Mouse (Mus musculus) urinary bladder, postnatal 4 days (tissue): ENCODE results near the gene Gm17545.

Source experiments
- DNase-seq, 2 experiments: peaks; one replicate each; pipeline ENCODE4 v3.0.0; 2021 to 2022; ENCODE audit warnings: low spot score in 2 of 2

The Gm17545 gene

DNA sequence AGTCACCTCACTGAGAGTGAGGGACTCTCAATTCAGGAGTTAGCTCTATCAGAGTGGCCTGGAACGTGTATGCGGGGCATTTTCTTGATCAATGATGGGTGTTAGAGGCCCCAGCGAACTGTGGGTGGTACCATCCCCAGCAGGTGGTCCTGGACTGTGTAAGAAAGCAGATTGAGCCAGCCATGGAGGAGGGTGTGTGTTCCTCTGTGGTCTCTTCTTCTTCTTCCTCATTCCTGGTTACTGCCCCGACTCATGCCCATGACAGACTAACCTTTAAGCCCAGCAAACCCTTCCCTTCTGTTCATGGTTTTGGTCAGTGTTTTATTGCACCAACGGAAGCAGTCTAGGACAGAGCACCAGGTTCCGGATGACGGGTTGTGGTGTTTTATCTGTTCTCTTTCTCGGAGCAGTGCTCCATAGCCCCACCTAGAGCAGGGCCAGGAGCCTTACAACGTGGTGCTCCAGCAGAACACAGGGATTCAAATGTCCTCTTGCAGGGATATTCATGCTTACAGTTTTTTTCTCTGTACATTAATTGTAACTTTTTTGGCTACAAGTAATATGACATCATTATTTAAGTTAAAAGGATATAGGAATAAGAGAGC lies 40.2 kb downstream of the Gm17545 start:
- no peak for DNase-seq

DNA sequence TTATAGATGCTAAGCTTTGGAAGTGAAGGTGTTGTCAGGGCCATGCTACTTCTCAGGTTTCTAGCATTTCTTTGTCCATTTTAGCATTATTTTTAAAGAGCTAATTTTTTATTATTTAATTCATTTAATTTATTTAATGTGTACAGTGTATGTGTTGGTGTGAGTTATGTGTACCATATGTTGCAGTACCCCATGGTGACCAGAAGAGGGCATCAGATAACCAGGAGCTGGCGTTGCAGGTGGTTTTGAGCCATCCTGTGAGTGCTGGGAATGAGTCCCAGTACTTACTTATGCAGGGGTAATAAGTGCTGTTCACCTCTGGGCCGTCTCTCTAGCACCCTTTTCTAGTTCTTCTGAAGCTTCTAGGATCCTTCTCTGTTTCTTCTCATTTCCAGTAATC lies 41.0 kb downstream of the Gm17545 start:
- DNase-seq = no peak

DNA sequence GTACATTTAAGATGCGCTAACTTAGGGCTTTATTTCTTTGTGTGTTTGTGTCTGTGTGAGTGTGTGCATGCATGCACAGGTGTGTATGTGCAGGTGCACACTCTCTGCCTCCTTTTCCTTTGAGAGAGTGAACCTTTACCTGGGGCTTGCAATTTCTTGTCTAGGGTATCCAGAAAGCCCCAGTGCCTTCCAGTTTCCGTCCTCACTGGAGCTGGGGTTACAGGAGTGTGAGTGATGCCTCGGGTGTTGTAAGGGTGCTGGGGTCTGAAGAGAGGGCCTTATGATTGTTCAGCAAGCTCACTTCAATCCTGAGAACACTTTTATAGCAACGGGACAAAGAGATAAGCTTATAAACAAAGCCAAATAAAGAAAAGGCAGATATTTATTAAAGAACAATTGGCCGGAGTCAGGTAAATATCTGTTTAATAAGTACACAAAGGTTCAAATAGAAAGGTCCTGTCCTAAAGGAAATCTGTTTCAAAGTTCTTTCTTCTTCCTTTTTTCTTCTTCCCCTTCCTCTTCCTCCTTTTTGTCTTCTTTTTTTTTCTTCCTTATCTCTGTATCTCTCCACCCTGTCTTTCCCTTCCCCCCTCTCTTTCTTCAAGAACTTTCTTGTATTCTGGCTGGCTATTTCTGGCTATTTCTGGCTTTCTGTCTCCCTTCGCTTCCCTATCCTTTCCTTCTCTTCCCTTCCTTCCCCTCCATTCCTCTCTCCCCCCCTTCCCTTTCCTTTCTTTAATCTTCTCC lies 43.1 kb downstream of the Gm17545 start:
- DNase-seq = no peak

DNA sequence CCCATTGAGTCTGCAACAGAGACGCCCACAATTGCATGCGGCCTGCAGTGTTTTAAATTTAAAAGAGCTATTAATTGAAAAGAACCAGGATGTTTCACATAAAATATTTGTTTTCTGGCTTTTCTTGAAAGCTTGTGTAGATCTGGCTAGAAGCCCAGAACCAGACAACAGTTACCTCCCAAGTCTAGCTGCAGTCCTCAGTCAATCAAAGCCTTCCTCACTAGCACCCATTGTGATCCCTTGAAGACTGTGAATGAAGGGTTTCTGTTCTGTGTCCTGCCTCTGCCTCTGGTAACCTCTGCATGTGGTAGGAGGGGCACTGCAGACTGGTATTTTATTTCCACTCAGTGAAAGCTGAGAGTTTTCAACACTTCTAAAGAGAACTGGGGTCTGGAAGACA lies 48.9 kb downstream of the Gm17545 start:
- no peak for DNase-seq

DNA sequence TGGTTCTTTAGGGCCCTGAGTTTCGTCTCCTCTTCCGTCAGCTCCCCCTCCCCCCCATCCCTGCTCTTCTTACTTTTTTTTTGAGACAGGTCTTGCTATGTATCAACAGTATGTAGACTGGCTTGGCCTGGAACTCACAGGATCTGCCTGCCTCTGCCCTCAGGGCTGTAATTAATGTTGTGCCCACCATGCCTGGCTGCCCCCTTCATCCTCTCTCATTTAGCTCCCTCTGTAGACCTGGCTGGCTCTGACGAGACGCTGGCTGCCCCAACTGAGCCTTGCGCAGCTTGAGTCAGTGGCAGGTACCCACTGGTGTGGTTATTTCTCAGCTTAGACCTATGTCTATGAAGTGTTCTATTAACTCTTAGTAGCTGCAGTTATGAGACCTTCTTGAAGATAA lies 49.5 kb downstream of the Gm17545 start:
- DNase-seq = no peak

DNA sequence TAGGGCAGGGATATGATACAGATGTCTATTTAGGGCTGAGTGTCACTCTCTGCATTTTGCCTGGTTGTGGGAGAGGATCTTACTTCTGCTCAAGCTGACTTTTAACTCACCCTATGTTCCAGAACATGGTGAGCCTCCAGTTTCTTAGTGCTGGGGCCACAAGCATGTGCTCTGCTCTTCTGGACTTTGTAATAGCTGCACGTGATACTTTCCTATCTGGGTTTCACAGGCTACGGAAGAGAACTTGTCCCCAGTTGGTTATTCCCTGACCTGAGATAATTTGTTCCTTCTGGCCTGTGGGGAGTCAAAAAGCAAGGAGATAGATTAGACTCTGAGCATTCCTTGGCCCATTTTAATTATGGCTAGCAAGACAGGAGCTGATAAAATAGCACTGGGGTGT lies 51.5 kb downstream of the Gm17545 start:
- no peak for DNase-seq
